Mouse (Mus musculus) 3T3-L1 (cell line): ENCODE data around the gene Trove2.
"Not testable (repeated sequence)": the region's sequence is repeated elsewhere in the genome, so short reads cannot be mapped to it uniquely, and the experiment has no call there.

Experiments
- DNase-seq: peaks from one replicate; pipeline ENCODE4 v3.0.0-alpha.2; 2015; ENCODE audit warnings: low read depth, low spot score

Gene Trove2

DNA sequence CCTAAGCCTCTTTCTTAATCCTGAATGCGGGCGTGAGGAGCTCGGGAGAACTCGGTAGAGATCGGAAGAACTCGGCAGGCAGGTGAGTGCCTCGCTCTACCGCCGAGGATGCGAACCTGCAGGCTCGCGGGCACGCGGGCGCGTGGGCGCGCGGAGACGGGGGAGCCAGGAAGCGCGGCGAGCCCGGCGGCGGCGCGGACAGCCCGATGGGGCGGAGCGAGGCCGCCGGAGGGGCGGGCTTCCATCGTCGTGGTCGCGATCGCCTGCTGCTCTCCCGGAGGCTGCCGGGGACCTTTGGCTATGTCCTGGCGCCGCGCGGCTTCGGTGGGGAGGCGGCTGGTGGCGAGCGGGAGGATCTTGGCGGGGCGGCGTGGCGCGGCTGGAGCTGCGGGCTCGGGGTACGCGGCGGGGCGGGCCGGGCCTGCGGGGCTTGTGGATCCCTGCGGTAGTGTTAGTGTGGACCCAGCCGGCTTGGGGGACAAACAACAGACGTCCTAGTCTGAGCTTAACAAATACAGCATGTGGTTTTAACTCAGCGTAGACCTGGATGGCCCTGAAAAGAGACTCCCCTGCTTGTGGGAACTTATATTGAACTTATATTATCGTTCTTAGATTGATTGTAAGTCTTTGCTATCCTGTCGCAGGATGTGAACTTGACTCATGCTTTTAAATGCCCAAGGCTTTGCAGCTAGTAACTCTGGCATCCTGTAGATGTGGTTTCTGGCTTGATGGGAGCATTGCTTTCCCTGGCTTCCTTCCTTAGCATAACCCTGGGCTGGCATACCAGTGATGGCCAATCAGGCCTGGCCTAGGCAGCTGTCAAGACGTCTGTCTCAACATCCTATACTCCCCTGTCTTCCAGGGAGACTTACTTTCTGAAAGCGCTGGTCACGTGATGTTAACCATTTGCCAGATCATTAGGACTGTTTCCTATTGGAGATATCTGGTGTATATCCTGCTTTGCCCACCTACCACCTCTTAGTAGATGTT is 37.2 kb downstream of the Trove2 start:
- peak; percentile 90 for DNase-seq

DNA sequence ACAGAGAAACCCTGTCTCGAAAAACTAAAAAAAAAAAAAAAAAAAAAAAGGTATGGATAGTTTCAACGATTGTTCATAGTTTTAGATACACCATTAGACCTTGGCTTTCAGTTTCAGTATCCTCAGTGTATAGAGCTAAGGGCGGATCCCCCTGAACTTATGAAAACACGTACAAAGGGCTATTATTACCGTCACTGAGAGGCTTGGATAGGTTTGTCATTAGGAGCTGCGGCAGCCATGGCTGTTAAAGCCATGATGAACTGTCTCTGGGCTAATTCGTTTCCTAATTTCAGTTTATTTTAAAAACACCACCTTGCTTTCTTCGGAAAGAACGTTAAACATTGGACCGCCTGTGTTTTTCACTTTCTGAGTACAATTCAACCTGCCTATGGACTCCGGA is 38.1 kb downstream of the Trove2 start:
- peak; percentile 10 for DNase-seq

DNA sequence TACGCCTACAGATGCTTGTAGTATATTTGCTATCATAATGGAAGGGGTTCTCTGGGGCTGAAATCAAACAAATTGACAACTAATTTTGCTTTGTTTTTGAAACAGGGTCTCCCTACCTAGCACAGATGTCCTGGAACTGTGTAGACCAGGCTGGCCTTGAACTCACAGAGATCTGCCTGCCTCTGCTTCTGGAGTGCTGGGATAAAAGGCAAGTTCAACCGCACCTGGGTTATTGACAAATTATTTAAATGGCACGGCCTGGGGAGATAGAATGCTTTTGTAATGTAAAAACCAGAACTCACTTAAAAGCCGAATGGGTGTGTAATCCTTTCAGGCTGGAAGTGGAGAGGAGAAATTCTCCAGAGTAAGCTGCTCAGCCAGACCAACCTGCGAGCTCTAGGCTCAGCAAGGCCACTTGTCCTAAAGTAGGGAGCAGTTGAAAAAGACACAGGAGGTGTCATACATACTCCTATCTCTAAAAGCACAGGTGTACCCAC is 42.9 kb downstream of the Trove2 start:
- DNase-seq: no peak

DNA sequence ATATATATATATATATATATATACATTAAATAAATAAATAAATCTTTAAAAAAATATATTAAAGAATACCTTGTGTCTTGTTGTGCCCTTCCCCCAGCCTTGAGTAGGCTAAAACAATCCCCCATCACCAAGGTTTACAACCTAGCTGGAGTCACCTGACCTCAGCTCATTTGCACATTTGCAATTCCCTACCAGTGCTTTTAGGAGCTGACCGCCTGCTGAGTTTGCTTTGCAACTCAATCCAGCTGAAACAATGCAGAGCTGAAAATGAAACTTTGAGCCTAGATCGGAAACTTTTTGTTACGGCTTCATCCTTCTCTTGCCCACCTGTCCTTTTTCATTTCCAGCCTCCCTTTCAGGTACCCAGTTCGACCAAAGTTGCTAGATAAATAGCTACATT is 45.2 kb downstream of the Trove2 start:
- DNase-seq: no peak

DNA sequence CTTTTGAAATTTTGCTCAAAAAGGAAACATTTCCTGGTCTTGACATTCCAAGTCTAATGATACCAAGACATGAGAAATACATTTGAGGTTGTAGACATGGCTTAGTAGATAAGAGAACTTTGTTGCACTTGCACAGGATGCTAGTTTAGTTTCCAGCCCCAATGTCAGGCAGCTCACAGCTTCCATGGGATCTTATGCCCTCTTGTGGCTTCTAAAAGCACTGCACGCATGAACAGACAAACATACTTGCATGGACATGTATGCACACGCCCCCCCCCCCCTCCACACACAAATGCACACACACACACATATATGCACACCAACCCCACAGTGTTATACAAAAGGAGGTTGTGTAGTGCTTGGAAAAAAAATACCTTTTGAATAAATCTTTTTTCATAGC is 46.0 kb downstream of the Trove2 start:
- peak; percentile 67 for DNase-seq

DNA sequence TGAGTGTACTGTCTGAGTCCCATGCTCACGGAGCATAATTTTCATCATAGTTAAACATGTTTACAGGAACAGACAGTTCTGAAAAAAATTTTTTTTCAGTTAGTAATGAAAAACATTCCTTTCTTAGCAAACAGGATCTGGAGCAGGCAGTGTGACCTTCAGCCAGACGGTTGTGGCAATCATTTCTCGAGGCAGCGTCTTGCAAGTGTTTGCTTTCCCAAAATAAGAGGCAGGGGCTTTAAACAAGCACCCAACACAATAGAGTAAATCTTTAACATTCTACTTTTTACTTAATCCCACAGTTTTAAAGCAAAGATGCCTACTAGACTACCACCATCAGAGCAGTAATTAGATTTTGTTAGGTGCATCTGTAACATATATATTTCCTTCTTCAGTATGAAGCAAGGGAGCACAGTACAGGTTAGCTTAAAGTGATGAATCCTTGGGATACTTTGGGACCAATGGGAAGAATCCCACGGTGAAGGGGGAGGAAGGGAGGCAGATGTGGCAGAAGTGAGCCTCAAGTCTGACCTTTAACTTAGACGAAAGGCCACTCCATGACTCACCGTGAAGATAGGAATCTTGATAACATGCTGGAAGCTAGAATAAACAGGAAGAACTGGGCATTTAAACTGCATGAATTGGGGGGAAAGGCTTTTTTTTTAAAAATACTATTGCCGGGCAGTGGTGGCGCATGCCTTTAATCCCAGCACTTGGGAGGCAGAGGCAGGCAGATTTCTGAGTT is 49.0 kb downstream of the Trove2 start:
- peak; percentile 54 for DNase-seq

DNA sequence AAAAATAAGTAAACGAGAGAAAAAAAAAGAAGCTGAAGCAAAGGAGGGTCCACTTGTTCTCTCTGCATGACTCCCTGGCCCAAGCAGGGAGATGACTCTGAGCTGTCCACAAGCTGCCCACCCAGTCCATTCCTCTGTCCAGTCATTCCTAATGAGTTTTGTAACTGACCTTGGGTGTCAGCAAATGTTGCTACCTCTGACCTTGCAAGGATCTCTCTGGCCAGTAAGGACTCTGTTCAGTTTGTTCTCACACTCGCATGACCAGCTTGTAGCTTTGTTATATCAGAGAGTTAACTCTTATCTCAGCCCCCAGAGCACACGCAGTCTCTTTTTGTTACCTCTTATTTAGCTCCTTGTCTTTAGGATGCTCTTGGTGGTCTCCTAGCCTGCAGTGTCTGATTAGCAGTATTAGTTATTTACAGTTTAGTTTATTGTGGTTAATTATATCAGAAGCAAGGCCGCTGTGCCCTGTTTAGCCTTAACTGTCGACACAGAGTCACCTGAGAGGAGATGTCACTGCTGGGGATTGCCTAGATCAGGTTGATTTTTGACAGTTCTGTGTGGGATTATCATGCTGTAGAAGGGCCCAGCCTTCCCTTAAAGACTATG is 52.3 kb downstream of the Trove2 start:
- no peak for DNase-seq

DNA sequence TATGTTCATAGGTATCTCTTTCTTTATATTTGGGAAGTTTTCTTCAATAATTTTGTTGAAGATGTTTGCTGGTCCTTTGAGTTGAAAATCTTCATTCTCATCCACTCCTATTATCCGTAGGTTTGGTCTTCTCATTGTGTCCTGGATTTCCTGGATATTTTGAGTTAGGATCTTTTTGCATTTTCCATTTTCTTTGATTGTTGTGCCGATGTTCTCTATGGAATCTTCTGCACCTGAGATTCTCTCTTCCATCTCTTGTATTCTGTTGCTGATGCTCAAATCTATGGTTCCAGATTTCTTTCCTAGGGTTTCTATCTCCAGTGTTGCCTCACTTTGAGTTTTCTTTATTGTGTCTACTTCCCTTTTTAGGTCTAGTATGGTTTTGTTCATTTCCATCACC is 60.8 kb downstream of the Trove2 start, which contains the start of gene Glrx2:
TSS of gene Glrx2 (plus strand) at position 301 of the 400 bp plus-strand sequence.
- not testable (repeated sequence) for DNase-seq

DNA sequence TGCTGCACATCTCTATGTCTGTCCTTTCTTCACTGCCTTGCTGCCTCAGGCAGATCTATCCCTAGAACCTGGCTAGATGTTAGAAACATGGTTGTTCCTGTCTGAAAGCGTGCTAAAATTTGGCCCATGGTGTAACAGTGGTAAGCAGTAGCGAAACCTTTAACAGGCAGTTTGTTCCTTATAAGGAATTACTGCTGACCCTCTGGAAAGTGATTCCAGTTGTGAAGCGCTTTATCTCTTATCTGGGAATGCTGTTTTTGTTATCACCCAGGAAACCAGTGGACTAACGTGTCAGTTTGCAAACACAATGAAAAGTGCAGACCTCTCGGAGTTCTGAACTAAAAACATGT is 66.3 kb downstream of the Trove2 start:
- DNase-seq: no peak

DNA sequence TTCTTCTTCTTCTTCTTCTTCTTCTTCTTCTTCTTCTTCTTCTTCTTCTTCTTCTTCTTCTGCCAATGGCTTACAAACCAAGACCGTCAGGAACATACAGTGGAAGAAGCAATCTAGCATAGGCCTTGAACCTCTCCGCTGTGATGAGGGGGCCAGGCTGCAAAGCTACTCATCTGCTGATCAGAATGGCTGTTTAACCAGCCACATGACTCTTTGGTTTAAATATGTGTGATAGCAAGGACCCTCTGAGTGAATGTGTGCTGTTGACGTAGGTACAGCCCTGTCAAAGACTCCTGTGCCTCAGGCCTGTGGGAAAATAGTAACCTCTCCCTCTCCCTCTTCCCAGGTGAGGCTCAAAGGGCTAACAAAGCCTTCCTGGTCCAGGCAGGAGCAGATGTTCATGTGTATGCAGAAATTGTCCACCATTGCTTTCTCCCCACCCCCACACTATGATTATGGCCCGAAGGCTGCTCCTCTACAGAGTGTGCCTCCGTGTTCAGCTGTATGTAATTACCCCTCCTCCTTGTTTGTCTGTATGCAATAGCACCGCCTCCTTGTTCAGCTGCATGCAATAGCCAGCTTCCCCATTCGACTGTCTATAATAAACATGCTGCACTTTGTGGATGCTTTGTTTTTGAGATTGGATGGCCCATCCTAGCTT is 66.8 kb downstream of the Trove2 start:
- no peak for DNase-seq

DNA sequence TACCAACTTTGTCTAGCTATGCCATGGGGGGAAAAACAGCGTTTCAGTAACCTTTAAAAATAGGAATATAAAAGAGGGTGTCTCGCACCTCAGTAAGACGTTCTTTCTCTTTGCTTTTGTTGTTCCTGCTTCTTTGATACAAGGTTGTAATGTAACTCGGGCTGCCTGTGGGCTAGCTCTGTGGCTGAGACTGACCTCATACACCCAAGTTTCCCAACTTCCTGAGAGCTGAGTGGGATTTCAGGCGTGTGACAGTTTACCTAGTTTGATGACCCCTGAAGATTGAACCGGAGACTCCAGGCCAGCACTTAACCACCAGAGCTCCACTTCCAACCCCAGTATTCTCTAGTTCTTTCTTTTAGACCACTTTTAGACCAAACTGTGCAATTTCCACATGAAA is 68.5 kb downstream of the Trove2 start:
- DNase-seq: no peak

DNA sequence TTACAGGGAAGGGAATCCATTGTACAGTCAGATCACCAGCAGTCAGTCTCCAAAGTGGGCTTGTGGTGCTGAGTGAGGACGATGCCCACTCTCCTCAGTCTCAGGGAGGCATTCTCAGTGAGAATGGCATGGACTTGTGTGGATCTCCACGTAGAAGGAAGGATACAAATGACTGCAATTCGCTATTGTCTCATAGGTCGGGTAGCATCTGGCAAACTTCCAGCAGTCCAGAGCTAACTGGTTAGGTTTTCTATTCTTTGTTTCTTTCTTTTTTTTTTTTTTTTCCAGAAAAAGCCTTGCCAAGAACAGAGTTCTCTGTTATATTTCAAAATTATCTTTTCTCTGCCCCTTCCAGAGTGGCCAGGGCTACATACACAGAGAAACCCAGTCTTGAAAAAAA is 69.9 kb downstream of the Trove2 start:
- DNase-seq: no peak

DNA sequence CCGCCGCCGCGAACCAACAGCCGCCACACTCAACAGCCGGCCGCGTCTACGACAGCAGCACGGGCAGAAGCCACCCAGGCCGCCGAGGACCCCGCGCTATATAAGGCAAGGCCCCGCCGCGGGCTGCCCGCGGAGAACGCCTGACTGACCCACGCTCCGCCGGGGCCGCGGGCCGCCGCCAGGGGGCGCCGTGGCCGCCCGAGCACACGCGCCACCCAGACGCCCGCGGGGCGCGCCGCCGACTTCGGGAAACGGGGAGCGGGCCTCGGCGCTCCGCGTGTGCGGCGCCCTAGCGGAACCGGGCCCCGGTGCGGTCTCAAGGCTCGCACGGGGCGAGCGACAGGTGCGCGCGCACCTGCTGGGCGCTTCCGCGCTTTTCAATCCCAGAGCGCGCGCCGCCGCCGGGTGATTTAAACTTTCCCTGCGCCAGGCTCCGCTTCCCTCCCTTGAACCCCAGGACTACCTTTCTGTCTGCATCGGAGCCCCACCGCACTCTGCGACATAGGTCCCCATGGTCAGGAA is 74.1 kb downstream of the Trove2 start, which contains the start of gene Cdc73:
TSS of gene Cdc73 (minus strand) at position 153 of the 522 bp plus-strand sequence.
- DNase-seq: peak; percentile 73

DNA sequence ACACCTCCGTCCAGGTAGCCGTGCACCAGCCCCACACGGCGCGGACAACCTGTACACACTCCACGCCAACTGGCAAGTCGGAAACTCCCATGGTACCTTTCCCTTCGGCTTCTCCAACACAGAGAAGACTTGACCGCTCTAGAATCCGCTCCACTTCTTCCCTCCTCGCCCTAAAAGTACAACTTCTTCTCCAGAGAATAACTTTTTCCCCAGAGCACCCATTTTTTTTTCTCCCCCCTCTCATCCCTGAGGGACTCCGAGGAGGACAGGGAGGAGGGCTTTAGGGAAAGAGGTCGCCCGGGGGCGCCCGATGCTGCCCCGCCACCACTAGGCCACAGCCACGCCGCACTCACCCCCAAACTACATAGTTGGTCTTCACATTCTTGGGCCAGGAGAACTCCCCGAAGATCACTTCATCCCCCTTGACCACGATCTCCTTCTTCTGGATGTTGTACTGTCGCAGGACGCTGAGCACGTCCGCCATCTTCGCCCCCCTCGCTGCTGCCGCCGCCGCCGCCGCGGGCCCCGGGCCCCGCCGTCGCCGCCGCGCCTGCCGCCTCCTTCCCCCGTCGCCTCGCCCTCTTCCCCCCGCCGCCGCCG is 74.6 kb downstream of the Trove2 start:
- DNase-seq: peak; percentile 52

DNA sequence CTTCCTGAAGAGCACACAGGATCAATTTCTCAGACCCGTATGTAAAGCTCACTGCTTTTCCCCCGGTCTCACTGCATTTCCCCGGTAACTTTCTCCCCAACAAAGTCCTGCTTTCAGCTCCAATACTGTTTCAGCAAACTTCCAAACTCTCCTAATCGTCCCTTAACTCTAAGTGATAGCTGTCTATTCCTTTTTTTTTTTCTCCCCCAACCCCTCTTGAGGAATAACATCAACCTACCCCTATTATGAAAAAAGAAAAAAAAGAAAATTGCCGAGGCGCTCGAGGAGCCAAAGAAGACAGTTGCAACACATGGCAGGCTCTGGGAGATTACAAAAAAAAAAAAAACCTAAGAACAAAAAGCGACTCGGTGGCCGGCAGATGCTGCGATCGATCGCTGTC is 75.1 kb downstream of the Trove2 start:
- peak; percentile 25 for DNase-seq
